Mouse (Mus musculus): ENCODE measurements around the gene Wwox.

The Wwox gene

DNA sequence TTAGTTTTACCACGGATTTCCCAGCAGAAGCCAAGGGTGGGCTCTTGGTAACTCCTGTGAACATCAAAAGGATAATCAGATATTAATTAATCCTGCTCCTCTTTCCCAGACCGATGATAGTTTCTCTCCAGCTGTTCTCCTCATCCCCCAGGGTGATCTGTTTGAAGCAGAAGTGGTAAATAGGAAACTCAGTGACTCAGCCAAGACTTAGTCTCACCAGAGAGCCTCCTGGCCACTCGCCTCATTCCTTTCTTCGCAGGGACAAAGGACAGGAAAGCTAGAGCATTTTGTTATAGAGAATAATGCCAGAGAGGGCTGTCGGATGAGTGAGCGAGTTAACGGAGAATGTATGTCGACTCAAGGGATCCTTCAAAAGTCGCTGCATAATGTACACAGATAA, 798.1 kb downstream of the Wwox start:
- no peak for DNase-seq (ENCODE audit: low spot score)

DNA sequence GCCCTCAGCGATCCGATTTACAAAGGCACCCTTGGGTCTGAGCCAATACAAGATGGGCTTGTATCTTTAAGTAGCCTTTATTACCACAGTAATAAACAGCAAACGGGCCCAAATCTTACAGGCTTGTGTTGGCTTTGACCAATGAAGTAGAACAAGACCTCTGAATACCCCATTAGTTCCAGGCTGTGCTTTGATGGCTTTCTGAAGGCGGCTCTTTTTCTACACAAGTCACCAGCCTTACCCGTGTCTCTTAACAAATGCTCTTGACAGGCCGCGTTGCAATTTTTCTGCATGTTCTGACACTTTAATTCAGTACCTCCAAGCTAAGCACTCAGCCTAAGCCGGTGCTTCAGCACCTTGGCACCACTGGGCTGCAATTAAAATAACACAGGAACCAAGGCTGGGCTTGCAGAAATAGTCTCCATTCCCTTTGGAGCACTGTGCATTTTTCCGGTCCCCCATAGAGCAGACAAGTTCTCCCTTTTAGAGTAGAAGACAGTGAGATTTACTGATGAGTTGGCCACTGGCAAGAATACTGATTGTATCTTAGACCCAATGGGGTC, 804.1 kb downstream of the Wwox start:
- DNase-seq (ENCODE audit: low spot score) = no peak

- DNase-seq (ENCODE audit: low spot score) = no peak
These were observed 810.4 kb downstream of the Wwox start for GRCm38 (mm10) chr8:115249688-115250366.

GRCm38 (mm10) chr8:115255550-115255949, 816.1 kb downstream of the Wwox start:
- DNase-seq (ENCODE audit: low spot score) = no peak

DNA sequence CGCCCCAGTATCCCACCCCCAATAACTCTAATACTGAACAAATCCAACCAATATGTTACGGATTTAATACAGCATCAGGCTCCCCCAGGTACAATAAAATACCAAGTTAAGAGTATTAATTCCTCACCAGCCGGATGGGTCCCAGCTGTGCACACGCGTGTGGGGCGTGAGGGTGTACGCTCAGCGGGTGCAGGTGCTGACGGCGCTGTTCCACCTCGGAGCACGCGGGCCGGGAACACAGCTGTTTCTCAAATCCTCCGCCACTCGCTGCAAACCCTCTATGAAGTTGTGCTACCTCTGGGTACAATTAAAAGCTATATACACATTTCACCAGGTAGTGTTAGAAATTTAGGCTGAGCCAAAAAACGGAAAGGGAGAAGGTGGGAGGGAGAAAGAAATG, 818.0 kb downstream of the Wwox start:
- DNase-seq (ENCODE audit: low spot score) = no peak

DNA sequence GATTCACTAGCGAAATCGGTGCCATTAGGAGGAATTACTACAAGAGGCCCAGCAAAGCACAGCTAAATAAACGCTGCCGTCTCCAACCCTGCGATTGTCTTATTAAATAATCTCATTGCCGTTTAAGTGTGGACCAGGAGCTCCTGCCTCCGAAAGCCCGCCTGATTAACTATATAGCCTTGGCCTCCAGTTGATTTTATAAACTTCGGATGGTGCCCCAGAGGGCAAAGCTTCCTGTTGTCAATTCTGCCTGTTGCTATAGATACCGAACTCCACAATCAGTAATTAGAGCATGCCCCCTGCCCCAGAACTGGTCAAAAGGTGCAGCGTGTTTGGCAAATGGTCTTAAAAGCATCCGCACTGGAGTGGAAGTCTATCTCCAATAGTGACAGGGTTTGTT, 820.4 kb downstream of the Wwox start:
- no peak for DNase-seq (ENCODE audit: low spot score)

DNA sequence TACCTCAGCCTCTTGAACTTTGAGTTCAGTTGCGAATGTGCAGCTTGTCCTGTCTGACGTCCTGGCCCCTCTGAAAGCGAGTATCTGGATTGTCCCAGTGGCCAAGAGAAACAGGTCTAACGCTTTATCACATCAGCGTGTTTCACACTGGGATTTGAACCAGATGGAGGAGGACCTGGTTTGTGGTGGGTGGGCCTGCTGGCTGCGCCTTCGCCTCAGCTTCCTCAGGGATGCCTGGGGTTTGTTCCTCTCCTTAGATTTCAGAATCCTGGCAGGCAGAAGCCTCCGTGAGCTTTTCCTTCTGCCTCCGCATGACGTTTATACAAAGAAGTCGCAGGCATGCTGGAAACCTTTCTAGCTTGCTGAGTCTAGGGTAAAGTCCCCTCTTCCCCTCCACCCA, 827.7 kb downstream of the Wwox start:
- no peak for DNase-seq (ENCODE audit: low spot score)

- no peak for DNase-seq (ENCODE audit: low spot score)
These were observed 830.1 kb downstream of the Wwox start for GRCm38 (mm10) chr8:115269601-115270000.

GRCm38 (mm10) chr8:115273976-115274375, 834.5 kb downstream of the Wwox start:
- no peak for DNase-seq (ENCODE audit: low spot score)

- DNase-seq (ENCODE audit: low spot score) = no peak
These were observed 836.8 kb downstream of the Wwox start for GRCm38 (mm10) chr8:115276281-115276680.

- no peak for DNase-seq (ENCODE audit: low spot score)
These were observed 838.8 kb downstream of the Wwox start for GRCm38 (mm10) chr8:115278291-115278690.

DNA sequence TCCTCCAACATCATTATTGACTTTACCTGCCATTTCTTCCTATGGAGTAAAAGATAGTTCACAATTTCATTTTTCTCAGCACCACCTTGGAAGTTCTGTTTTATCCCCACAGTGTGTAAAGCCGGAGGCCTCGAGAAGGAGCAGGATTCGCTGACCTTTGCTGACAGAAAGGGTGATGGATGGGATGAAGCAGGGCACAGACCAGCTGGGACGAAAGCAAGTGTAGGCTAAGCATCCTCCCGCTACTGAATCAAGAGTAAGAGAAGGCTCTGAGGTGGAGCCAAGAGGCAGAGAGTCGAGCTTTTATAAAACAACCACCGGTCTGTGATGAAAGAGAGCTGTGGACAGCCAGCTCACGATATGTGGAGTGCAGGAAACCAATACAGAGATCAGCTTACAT, 850.8 kb downstream of the Wwox start:
- DNase-seq (ENCODE audit: low spot score) = no peak

DNA sequence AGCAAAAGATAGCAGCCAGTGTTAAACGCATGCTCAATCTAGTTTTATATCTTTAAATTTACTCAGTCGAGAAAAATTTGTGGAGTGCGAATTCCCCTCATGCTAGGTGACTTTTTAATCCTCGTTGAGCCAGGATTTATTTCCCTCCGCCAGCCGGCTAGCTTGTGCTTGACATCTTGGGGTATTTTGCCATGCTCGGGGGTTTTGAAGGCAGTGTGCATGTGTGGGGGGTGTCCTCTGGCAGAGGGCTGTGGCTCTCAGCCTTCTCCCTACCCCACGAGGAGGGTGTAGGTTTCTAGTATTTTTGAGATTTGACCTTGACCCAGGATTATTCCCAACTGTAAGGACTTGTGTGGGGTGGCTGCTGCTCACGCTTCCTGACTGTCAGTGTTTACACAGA, 857.3 kb downstream of the Wwox start:
- DNase-seq (ENCODE audit: low spot score) = no peak

- no peak for DNase-seq (ENCODE audit: low spot score)
These were observed 863.0 kb downstream of the Wwox start for GRCm38 (mm10) chr8:115302484-115302883.

GRCm38 (mm10) chr8:115307412-115307811, 868.0 kb downstream of the Wwox start:
- DNase-seq (ENCODE audit: low spot score) = no peak

DNA sequence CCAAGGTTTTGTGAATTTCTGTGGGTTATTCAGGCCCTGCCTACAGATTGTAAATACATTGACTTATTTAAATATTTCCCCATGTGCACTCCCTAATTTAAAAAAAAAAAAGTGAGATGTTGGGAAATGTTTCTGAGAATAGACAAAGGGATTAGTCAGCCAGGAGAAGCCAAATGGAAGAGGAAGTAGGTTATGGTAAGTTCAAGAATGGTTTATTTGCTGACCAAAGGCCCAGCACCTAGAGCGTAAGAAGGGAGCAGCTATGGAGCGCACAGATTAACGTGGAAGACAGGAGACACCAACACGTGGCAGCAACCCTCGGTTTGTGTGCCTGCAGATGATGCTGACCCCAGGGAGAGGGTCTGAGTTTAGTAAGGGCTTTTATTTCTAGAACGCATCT, 871.5 kb downstream of the Wwox start:
- DNase-seq (ENCODE audit: low spot score) = no peak

DNA sequence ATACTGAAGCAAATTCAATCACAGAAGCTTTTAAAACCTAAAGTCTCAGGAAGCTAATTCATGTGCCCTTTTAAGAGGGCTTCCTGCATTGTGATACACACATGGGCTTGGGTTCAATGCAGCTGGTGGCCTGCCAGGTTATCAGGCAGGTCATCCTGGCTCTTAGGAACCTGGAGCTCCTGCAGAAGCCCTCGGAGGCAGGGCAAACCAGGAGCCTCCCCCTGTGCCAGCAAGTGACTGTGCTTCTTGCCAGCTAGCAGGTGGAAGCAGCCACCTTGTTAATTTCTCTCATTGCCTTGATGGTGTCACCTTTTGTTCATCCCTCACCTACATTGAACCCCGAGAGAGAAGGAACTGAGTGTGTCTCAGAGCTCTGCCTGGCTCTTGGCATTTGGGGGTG, 872.9 kb downstream of the Wwox start:
- DNase-seq (ENCODE audit: low spot score) = no peak

DNA sequence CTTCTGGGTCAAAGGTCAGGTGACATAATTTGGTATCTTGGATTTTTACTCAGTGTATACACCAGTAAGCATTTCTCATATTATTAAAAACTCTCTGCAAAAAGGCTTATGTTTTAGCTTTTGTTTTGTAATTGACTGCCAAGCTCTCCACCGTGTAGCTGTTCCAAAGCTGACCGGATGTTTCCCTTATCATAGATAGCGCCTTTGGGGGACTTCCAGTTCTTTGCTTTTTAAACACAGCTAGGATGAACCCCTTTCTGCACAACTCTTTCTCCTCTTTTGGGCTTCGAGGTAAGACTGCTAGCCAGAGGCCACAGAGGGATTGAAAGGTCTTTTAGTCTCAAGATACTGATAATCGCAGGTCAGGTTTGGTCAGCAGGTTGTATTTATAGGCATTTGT, 883.0 kb downstream of the Wwox start:
- DNase-seq (ENCODE audit: low spot score) = no peak

GRCm38 (mm10) chr8:115330671-115331070, 891.2 kb downstream of the Wwox start:
- DNase-seq (ENCODE audit: low spot score) = no peak

GRCm38 (mm10) chr8:115333972-115334371, 894.5 kb downstream of the Wwox start:
- DNase-seq (ENCODE audit: low spot score) = no peak

DNA sequence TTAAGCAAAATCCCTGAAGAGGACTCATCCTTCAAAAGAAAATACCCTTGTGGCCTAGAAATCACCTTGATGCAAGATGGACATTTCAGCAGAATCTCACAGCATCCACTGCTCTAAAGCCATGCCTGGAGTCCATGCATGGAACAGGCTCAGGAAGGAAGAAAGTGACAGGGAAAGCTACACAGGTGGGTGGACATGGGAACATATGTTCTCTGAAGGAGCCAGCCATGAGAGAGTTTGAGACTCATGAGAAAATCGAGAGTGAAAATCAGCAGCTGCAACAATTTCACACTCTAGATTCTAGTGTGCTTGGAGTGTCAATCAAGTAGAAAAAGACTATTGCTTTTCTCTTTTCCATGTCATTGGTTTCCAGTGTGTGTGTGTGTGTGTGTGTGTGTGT, 896.9 kb downstream of the Wwox start:
- no peak for DNase-seq (ENCODE audit: low spot score)

DNA sequence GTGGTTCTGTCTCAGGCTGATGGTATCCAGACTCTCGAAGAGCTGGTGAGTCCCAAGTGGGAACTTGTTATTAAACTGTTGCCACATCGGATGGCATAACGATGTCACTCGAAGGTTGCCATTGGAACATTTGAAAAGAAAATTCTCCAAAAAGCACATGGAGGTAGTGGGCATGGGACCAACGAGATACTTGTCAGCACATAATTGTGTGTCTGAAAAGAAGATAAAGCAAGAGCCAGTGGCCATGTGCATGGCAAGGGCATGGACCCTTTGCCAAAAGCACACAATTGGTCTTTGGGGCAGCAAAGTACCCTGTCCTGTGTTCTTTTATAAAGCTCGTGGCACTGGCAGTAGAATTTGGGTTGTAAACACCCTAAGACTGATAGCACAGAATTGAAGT, 909.2 kb downstream of the Wwox start:
- DNase-seq (ENCODE audit: low spot score) = no peak

DNA sequence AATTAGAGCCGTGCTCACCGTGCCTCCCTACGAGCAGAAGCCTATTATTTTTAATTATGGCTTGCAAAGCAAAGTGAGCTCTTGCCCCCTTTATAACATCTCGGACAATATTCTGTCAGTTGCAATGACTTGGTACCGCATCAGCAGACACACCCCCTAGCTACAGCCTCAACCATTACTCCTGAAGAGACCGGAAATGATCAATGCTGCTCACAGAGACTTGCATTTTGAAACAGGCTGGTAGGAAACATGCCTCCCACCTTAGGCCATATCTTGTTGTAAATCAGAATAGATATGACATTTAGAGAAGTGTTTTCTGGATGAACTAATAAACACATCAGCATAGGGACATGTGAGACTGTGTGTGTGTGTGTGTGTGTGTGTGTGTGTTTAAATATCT, 911.3 kb downstream of the Wwox start:
- no peak for DNase-seq (ENCODE audit: low spot score)

- no peak for DNase-seq (ENCODE audit: low spot score)
These were observed 918.3 kb downstream of the Wwox start for GRCm38 (mm10) chr8:115357663-115358335.

Measured in c-Kit-positive CD71-positive TER-119-positive erythroid progenitor cells, embryonic 14.5 days (primary cell).